Mouse (Mus musculus): Measurements from ENCODE around the gene Prodh2.
A peak's percentile ranks its signal among the peaks of the same experiment; 100 is the strongest.

GRCm38 (mm10) chr7:30518325-30518724 lies 24.9 kb downstream of the Prodh2 start:
- no peak for TF ChIP-seq EP300 (IDR thresholded peaks at IDR 0.05; ENCODE audit: low read depth)
- TF ChIP-seq CTCF (IDR thresholded peaks at IDR 0.05; ENCODE audit: low read depth), result peak; percentile 48
